ENCODE assay signal across 18 mouse cellular contexts in the genomic region with DNA sequence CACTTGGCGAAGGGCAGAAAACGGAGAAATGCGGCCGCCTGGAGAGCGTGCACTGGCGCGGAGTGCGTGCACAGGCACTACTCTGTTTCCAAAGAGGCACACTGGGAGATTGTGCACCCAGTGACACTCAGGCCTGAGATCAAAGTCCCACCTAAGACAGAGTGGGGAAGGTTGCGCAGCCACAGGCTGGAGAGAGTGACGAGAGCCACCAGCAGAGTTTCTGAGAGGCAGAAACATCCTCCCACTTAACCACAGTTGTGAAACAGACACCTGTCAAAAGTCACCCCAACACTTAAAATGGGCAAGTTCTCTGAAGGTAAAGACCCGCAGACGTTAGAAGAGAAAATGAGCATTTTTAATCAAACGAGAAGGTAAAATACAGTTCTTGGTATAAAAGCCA.
DNase-seq lines count a peak whose midpoint lies in the region; ATAC-seq lines count a peak whose summit lies in the region.
"Had no signal": no experiment of that assay in that cellular context is flagged by ENCODE, and none has a peak within 500 bp of the region (broad histone marks: within the 10 kb centered on the region; RNA-seq: fewer than 3 reads in every experiment).

No protein-coding gene starts in this region.

- H3K27me3 ChIP-seq in liver, embryonic 16.5 days (ENCODE audit: control insufficient read depth, insufficient read depth, low read depth, low read length): no peaks in the 10 kb centered on the region
- H3K27me3 ChIP-seq in liver, embryonic 12.5 days (replicated peaks): no peaks in the 10 kb centered on the region
- H3K27me3 ChIP-seq in kidney, embryonic 15.5 days: no peaks in the 10 kb centered on the region
- H3K27me3 ChIP-seq: embryonic facial prominence, embryonic 12.5 days; megakaryocyte, embryonic 14.5 days; Patski; stomach, embryonic 15.5 days had no signal

- no peak overlapping the region for H3K4me2 ChIP-seq in liver, embryonic 16.5 days (ENCODE audit: low read depth, low read length)
- no peak overlapping the region for H3K4me2 ChIP-seq in liver, embryonic 12.5 days
- no peak overlapping the region for H3K4me2 ChIP-seq in kidney, embryonic 15.5 days
- H3K4me2 ChIP-seq: embryonic facial prominence, embryonic 12.5 days; stomach, embryonic 15.5 days had no signal

- ATAC-seq in liver, embryonic 16.5 days (ENCODE audit: low read depth): peak; percentile 82
- no peak for ATAC-seq in liver, embryonic 12.5 days
- ATAC-seq in activated CD4-positive, CD25-positive, alpha-beta regulatory T cell, adult 4 months: peak; percentile 61
- no peak for ATAC-seq in kidney, embryonic 15.5 days (replicated peaks; ENCODE audit: low FRiP score)
- no peak for ATAC-seq in megakaryocyte-erythroid progenitor cell, adult 5-6 weeks (replicated peaks; ENCODE audit: low FRiP score, low TSS enrichment, poor library complexity, severe bottlenecking)
- ATAC-seq: intestine, postnatal 0 days had no signal

- H3K4me3 ChIP-seq in liver, embryonic 16.5 days (ENCODE audit: low read depth, low read length): no peak overlapping the region
- H3K4me3 ChIP-seq in liver, embryonic 12.5 days: no peak overlapping the region
- no peak overlapping the region for H3K4me3 ChIP-seq in kidney, embryonic 15.5 days (replicated peaks)
- H3K4me3 ChIP-seq: embryonic facial prominence, embryonic 12.5 days; heart, embryonic 10.5 days; hindbrain, embryonic 10.5 days; megakaryocyte, embryonic 14.5 days; stomach, embryonic 15.5 days had no signal

- no peak overlapping the region for H3K27ac ChIP-seq in liver, embryonic 16.5 days (ENCODE audit: low read length)
- no peak overlapping the region for H3K27ac ChIP-seq in liver, embryonic 12.5 days
- no peak overlapping the region for H3K27ac ChIP-seq in kidney, embryonic 15.5 days
- H3K27ac ChIP-seq: embryonic facial prominence, embryonic 12.5 days; heart, embryonic 10.5 days; hindbrain, embryonic 10.5 days; stomach, embryonic 15.5 days had no signal

- H3K9ac ChIP-seq in liver, embryonic 16.5 days (ENCODE audit: low read depth, low read length): no peak overlapping the region
- H3K9ac ChIP-seq in liver, embryonic 12.5 days: no peak overlapping the region
- H3K9ac ChIP-seq in kidney, embryonic 15.5 days: no peak overlapping the region
- H3K9ac ChIP-seq: embryonic facial prominence, embryonic 12.5 days; stomach, embryonic 15.5 days had no signal

- no peaks in the 10 kb centered on the region for H3K9me3 ChIP-seq in liver, embryonic 16.5 days (replicated peaks; ENCODE audit: control insufficient read depth, low read length)
- no peaks in the 10 kb centered on the region for H3K9me3 ChIP-seq in liver, embryonic 12.5 days (replicated peaks)
- no peaks in the 10 kb centered on the region for H3K9me3 ChIP-seq in kidney, embryonic 15.5 days (replicated peaks)
- H3K9me3 ChIP-seq: embryonic facial prominence, embryonic 12.5 days; heart, embryonic 10.5 days; hindbrain, embryonic 10.5 days; stomach, embryonic 15.5 days had no signal

- 69% methylated on average over 13 of the region's 13 CpGs for WGBS in liver, embryonic 16.5 days (ENCODE audit: insufficient replicate concordance)
- WGBS in liver, embryonic 12.5 days (ENCODE audit: insufficient replicate concordance): 81% methylated on average over 13 of the region's 13 CpGs
- WGBS in kidney, embryonic 15.5 days: 92% methylated on average over 13 of the region's 13 CpGs

- no peaks in the 10 kb centered on the region for H3K4me1 ChIP-seq in liver, embryonic 16.5 days (ENCODE audit: control insufficient read depth, low read depth, low read length)
- H3K4me1 ChIP-seq in liver, embryonic 12.5 days: 0 out of 2 replicates have a peak, but pooled peaks cover 1% of the 10 kb centered on the region
- H3K4me1 ChIP-seq in kidney, embryonic 15.5 days: no peaks in the 10 kb centered on the region
- H3K4me1 ChIP-seq: embryonic facial prominence, embryonic 12.5 days; hindbrain, embryonic 10.5 days; megakaryocyte, embryonic 14.5 days; stomach, embryonic 15.5 days had no signal

- intact Hi-C loops in heart, postnatal 25 days (cut with DNase I): no loop called here

- H3K36me3 ChIP-seq in liver, embryonic 16.5 days (ENCODE audit: control insufficient read depth, insufficient read depth): no peaks in the 10 kb centered on the region
- H3K36me3 ChIP-seq in liver, embryonic 12.5 days: no peaks in the 10 kb centered on the region
- no peaks in the 10 kb centered on the region for H3K36me3 ChIP-seq in kidney, embryonic 15.5 days
- H3K36me3 ChIP-seq: embryonic facial prominence, embryonic 12.5 days; heart, embryonic 10.5 days; hindbrain, embryonic 10.5 days; stomach, embryonic 15.5 days had no signal

- DNase-seq in naive thymus-derived CD4-positive, alpha-beta T cell, adult 2 months (ENCODE audit: low read depth): peak; percentile 86
- DNase-seq in thymus, postnatal 36 days: peak; percentile 71 to 85
- DNase-seq in heart, postnatal 25 days (ENCODE audit: low spot score): no peak
- DNase-seq: adrenal gland, adult 2 months; cerebellum, postnatal 14 days; lung, adult 18-20 months had no signal

Comparison
In these comparisons a context has a peak if more than half of its experiments do, and no peak if none do; other contexts are left out.
1. ATAC-seq: peak in liver, embryonic 16.5 days (single experiment) and activated CD4-positive, CD25-positive, alpha-beta regulatory T cell, adult 4 months (single experiment); none in liver, embryonic 12.5 days (single experiment), kidney, embryonic 15.5 days (single experiment) and megakaryocyte-erythroid progenitor cell, adult 5-6 weeks (single experiment).